Mouse (Mus musculus): ENCODE measurements around the gene Gm20388.

- TF ChIP-seq POLR2A (IDR thresholded peaks at IDR 0.05; ENCODE audit: extremely low read depth, insufficient read depth, low read length) (no peak), CTCF (IDR thresholded peaks at IDR 0.05; ENCODE audit: extremely low read depth, insufficient read depth, low read length) (no peak)
These were observed 3588.9 kb downstream of the Gm20388 start for GRCm38 (mm10) chr8:123499556-123499955.

All from cortical plate, adult 2 months (tissue).